Mouse (Mus musculus) heart, postnatal 14 days (tissue): ENCODE data around the gene Orc6. TPM values are rescaled to one million over a fixed set of nuclear protein-coding genes. Genes with fewer than 3 reads are reported as not detected.
A peak's percentile ranks its signal among the peaks of the same experiment; 100 is the strongest.

Experiments
- DNase-seq, 2 experiments: peaks; one replicate each; pipeline ENCODE4 v3.0.0; 2021 to 2022
- intact Hi-C: fragments of 180-260 bp; cut with DNase I; formaldehyde crosslinking; loops from one replicate; pipeline ENCODE4 v1.15.1; 2025
- long read RNA-seq, 2 experiments: library from polyadenylated mRNA; stranded (forward); transcript quantifications; one replicate each; pipeline ENCODE4 v2.0.0; 2021
- total RNA-seq, 2 experiments: library from RNA; stranded (reverse); gene quantifications; 2 replicates each; pipeline ENCODE4 v1.2.3; 2021

Gene Orc6
- 10 to 100 TPM in 1 of 2 experiments, 1 to 10 TPM in 1; 9.7 to 10.9 TPM for total RNA-seq
- long read RNA-seq, experiment 1, transcript Orc6-201 (7 exons, 1,287 nt): major isoform, 12 of 17 reads
- long read RNA-seq, experiment 1, partial matches to known transcripts: 0 of 17 reads
- long read RNA-seq, experiment 1, other reads (novel, unspliced or antisense): 3 of 17 reads
- long read RNA-seq, experiment 2, transcript Orc6-201 (7 exons, 1,287 nt): major isoform, 8 of 12 reads
- long read RNA-seq, experiment 2, partial matches to known transcripts: 0 of 12 reads
- long read RNA-seq, experiment 2, other reads (novel, unspliced or antisense): 1 of 12 reads

DNA sequence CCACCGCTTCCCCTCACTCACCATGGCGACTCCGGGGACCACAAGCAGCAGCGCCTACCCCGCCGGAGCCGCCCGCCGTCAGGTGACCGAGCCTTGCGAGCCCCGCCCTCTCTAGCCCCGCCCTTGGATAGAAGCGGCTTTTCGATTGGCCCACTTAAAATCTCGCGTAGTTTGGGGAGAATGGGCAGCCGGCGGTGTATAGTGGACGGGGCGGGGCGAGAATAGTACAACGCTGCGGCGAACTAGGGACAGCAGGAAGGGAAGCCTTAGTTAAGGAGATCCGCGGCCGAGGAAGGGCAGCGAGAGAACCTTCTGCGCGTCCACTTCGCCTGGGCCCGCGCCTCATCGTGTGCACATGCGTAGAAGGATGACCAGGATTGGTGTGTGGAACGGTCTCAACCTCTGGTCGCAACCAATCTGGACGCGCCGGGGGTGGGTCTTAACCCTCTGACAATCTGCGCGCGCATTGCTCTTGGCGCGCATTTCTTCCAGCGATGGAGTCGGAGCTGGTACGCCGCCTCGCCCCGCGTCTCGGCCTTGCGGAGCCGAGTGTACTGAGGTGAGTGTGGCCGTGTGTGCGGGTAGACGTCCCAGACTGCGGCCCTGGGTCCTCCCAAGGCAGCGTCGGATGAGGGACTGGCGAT lies at the start of gene Orc6, which contains the start of gene Vps35:
TSS of gene Orc6 (plus strand) at position 199 of the 644 bp plus-strand sequence.
TSS of gene Vps35 (minus strand) at position 369 of the 644 bp plus-strand sequence.
- intact Hi-C loops: loop anchor here (10.0 kb wide), 1 partner anchor 245 kb away; no protein-coding TSS in a partner anchor
- DNase-seq: peak; percentile 96

DNA sequence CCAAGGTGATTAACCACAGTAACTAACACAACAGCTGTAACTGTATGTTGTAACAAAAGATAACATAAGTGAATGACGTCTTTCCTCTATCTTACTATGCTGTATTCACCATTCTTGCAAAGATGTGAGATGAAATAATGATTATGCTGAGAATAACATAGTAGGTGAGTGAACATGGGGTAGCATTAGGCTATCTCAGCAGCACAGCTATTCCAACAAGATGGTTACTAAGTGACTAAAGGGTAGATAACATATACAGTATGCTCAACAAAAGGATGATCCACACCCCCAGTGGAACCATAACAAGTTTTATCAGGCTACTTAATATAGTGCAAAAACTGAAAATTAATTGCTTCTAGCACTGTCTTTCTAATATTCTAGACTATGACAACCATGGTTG lies 12.6 kb upstream of the Orc6 start:
- no peak for DNase-seq
- intact Hi-C loops: loop anchor here (5.0 kb wide), 1 partner anchor 210 kb away; no protein-coding TSS in a partner anchor

DNA sequence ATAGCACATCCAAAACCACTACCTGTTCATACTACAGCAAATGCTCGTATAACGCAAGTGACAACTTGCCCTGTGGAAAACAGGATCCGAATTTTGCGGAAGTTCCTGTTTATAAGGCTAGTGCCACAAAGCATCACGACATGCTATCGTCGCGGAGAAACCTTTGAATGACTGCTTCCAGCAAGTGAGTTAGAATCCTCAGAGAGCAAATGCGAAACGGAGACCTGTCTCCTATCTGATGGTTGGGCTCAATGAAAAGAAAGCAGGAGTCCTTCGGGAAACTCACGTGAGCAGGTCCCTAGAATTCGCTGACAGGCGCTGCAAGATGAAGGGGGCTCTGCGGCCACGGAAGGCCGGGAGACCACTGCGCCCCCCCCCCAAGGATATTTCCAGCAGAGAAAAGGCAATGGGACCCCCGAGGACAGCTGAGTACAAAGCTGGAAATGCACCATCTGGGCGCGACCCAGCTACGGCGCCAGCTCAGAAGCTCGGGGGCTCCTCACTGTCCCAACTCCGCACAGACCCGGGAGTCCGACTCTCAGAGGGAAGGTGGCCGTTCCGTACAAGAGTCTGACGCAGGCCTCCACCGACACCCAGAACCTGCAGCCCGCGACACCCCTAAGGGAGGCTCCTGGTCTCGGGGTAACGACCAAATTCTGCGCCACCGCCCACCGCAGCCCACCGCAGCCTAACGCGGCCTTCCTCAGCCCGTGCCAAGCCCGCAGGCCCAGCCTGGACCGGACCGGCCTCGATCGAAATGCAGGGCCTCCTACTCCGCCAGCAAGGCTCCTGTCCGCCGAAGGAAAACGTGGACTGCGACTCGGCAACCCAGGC lies 615 bp upstream of the Orc6 start:
- intact Hi-C loops: no loop called here
- DNase-seq: no peak

DNA sequence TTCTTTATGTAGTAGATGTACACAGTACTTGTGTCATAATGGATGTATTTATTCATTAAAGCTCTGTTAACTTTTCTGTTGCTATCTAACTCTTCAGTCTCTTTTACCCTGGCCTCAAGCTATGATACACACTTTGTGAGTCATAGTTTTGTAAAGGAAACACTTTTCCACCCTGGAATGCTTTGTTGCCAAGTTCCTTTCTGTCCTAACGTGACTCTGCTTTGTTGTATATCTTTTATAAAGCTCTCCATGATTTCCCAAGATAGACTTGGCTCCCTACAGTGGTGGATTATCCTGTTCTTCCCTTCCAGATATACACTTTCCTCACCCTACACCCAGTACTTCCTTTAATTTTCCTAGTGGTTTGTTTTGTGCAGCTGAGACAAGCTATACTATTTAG lies 2.5 kb downstream of the Orc6 start:
- intact Hi-C loops: loop anchor here (10.0 kb wide), 1 partner anchor 243 kb away; no protein-coding TSS in a partner anchor
- no peak for DNase-seq

DNA sequence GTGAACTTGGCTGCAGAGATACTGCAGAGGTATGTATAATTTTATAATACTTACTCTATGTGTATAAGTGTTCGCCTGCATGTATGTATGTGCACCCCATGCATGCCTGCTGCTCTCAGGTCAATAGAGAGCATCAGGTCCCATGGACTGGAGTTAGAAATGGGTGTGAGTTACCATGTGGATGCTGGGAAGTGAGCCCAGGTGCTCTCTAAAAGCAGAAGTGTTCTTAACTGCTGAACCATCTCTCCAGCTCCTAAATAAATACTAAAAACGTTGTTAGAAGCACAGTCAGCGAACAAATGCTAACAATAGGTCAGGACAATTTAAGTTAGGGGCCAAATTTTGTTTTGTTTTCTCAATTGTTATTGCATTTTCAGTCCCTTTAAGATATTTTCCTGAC lies 3.5 kb downstream of the Orc6 start:
- DNase-seq: no peak
- intact Hi-C loops: loop anchor here (10.0 kb wide), 1 partner anchor 242 kb away; no protein-coding TSS in a partner anchor

DNA sequence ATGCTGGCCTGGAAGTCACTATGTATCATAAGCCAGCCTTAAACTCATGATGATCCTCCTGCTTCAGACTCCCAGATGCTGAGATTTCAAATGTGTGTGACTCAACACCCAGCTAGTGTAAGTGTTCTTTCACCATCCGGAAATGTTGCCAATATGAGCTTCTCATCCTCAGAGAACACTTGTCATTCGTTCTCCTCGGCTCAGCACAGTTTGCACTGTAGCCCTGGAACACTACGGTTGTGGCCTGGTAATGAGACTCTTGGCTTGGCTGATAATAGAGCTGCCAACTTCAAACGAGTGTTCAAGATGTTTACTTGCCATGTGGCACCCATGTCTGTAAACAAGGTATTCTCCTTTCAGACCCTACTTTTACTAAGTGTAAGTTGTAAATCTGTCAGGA lies 4.1 kb downstream of the Orc6 start:
- intact Hi-C loops: loop anchor here (10.0 kb wide), 1 partner anchor 241 kb away; no protein-coding TSS in a partner anchor
- no peak for DNase-seq

DNA sequence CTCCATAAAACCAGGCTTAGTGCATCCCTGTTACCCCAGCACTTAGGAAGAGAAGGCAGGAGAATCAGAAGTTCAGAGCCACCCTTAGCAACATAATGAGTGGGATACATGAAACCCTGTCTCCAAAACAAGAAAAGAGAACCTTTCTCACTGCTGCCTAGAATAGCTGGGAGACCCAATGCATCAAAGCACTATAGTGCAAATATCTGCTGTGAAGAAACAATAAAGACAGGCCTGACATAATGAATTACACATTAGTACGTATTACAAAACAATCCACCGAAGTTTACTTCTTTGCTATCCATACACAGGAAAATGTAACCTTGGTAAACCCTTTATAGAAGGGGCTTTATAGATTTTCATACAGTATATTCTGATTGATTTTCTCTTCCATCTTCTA lies 9.1 kb downstream of the Orc6 start:
- no peak for DNase-seq
- intact Hi-C loops: loop anchor here (10.0 kb wide), 1 partner anchor 236 kb away; no protein-coding TSS in a partner anchor

DNA sequence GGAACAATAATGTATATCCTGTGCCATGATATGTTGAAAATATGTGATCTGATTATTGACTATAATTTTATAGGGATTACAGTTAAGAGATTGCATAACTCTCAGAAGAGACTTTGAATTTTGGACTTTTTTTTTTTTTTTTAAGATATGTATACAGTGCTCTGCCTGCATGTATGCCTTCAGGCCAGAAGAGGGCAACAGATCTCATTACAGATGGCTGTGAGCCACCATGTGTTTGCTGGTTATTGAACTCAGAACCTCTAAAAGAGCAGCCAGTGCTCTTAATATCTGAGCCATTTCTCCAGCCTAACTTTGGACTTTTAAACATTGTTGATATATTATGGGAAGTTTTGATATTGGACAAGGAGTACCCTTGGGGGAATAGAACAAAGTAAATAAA lies 12.3 kb downstream of the Orc6 start:
- intact Hi-C loops: loop anchor here (1.0 kb wide), 1 partner anchor 86 kb away; no protein-coding TSS in a partner anchor
- peak in 1 of 2 experiments; percentile 29 for DNase-seq

DNA sequence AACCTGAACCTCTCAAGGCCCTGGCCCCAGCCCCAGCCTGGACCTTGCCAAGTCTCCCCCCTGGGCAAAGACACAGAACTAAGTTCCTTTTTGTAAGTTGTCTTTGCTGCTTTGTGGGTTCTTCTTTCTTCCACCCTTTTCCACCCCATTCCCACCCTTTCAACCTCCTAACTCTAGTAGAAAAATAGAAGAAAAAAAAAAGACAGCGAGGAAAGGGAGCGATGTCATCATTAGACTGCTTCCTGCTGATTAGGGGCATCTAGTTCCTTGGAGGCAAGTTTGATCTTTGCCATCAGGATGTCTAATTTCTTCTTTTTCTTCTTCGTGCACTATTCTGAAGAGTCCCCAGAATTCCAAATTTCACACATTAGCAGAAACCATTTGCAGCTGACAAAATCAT lies 13.6 kb downstream of the Orc6 start:
- intact Hi-C loops: no loop called here
- no peak for DNase-seq

DNA sequence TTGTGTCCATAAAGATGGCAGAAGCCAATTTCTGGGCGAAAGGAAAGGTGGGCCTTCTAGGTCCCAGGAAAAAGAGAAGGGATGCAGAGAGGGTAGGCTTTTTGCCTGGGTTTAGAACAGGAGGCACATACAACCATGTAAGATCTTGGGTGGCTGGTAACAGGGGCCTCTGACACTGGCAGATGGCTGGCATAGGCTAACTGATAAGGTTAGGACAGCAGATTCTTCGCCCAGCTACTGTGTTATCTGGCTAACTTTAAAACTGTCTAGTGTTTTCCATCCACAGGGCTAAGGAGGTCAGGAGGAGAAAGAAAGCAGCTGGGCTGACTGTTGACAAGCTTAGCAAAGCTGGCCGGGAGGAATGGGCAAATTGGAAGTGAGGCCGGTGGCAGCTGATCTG lies 19.1 kb downstream of the Orc6 start:
- intact Hi-C loops: no loop called here
- DNase-seq: no peak

DNA sequence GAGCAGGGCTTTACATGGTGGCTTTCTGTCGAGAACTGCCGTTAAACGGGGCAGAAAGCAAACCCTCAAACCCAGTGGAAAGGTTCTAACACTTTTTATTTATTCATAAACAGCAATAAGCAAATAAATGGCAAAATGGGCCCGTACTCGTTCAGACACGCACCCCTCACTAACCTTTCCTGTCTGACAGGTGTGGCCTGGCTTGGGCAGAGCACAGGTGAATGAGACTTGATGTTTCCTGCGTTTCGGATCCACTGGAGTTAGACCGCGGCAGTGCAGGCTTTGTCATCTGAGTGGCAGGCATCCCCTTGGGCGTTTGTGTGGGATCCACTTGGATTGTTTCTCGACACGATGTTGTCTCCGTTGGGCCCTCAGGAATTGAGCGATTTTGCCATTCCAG lies 22.5 kb downstream of the Orc6 start:
- no peak for DNase-seq
- intact Hi-C loops: no loop called here

DNA sequence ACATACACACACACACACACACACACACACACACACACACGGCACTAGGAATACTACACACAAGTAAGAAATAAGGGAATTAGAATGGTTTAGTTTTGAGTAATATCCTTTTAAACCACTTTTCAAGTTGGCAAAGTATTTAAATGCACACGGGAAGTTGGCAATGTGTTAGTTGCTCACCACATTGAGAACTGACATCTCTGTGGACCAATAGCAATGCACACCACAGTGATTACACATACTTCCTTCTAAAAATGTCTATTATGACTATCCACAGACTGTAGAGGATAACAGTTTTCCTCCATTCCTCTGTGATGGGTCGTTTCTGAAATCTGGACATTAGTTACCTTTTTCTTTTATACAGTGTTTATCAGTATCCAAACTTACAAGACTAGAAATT lies 23.7 kb downstream of the Orc6 start:
- intact Hi-C loops: no loop called here
- no peak for DNase-seq

DNA sequence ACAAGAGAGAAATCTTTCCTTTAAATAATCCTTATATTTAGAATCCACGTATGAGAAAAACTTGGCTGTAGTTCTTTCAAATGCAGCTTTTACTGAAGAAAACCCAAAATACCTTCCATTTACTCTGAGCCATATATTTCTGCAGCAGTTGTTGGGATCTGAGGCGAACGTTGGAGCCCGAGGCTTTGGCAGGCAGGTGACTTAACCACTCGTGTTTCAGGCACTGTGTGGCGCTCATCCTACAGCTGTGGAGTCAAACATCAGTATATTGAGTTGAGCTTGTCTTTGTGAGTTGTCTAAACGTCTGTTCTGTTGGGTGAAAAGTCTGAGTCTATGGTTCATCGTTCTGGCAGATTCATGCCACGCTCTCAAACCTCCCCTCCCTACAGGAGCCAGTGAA lies 27.6 kb downstream of the Orc6 start:
- intact Hi-C loops: no loop called here
- DNase-seq: no peak

DNA sequence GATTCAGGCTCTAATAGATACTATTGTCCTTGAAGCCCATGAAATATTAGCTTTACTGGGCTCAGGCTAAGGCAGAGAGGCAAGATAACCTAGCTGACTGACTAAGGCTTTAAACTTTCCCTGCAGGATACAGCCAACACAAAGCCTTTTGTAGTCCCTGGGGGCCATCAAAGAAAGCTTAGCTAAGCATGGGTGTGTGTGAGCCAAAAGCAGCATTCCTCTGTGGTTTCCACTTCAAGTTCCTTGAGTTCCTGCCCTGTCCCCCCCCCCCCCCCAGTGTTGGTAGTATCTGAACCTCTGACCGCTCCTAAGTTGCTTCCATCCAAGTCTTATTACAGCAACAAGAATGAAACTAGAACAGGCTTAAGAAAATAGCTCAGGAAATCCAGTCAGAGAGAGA lies 30.1 kb downstream of the Orc6 start:
- intact Hi-C loops: no loop called here
- DNase-seq: peak in 1 of 2 experiments; percentile 22

DNA sequence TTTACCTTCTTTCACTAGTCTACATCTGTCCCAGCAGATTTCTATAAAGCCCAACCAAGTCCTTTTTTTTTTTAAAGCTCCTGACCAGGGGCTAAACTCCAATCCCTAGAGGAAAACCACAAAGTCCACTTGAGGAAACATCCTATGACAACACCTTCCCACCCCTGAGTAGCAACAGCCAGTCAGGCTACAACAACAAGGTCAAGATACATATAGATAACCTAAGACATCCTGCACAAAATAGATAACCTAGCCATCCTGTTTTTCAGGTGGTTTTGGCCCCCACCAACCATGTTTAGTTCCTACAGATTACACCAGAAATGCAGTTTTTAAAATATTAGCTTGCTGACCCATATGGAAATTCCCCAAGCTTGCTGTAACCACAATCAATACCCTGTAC lies 35.7 kb downstream of the Orc6 start:
- intact Hi-C loops: no loop called here
- no peak for DNase-seq

DNA sequence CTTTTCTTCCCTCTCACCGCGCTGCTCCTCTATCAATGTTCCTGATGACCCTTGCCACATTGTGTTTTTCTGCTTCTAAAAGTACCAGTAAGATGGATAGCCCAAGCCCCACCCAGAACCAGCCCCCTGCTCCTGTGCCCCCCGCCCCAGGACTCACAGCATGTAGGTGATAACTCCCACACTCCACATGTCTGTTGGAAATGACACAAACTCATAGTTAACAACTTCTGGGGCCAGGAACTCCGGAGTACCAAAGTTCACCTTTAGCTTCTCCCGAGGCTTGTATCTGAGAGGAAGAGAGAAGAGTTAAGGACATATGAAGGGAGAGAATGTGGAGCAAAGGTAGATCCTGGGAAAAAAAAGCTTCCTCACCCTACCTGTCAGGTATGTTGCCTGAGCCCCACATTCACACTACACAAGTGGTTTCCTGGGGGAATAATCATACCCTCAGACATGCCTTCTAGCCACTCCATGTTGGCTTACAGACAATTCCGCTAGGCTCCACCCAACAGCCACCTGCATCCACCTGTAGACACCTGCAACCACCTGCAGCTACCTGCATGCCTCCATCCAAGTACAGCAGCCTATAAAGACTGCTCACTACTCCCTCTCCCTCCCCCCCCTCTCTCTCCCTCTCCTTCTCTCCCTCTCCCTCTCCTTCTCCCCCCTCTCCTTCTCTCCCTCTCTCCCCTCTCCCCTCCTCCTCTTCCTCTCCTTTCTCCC lies 36.9 kb downstream of the Orc6 start:
- DNase-seq: no peak
- intact Hi-C loops: no loop called here

DNA sequence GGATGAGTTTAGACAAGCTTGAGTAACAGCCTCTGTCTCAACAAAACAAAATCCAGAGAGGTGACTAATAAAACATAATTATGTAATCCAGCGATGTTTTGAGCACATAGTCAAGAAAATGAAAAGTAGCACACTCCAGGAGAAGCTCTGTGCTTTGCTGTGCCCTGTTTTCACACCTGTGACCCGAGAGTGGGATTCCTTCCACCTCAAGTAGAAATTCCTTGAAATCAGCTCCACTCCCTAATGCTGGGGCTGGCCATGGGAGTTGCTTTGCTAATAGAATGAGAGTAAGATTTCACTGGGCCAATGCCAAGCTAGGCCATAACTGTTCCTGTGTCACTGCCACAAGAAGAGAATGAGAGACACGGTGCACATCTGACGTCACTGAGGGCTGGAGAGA lies 38.2 kb downstream of the Orc6 start:
- DNase-seq: no peak
- intact Hi-C loops: no loop called here

DNA sequence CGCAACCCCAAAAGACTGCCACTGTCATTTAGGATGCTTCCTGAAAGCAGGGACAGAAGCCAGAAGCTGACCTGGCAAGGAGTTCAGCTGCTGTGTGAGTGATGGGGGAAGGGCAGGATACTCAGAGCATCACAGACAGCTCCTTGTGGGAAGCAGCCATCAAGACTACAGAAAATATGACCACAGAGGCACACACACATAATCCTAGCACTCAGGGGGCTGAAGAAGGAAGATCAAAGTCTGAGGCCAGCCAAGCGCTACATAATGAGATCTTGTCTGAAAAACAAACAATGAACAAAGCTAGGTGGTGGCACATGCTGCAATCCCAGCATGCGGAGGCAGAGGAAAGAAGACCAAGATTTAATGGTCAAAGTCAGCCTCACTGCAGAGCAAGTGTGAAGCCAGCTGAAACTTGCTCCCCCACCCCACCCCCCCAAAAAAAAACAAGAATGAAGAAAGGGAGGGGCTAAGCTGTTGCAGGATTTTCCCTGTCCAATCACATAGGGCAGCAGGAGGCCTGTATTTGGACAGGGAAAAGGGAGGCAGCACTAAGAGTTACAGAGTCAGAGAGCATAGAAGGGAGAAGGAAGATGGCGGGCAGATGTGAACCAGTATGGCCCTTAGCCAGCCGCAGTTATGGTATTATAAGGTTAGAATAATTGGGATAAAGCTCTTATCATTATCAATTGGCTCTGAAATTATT lies 40.6 kb downstream of the Orc6 start:
- intact Hi-C loops: no loop called here
- DNase-seq: no peak

DNA sequence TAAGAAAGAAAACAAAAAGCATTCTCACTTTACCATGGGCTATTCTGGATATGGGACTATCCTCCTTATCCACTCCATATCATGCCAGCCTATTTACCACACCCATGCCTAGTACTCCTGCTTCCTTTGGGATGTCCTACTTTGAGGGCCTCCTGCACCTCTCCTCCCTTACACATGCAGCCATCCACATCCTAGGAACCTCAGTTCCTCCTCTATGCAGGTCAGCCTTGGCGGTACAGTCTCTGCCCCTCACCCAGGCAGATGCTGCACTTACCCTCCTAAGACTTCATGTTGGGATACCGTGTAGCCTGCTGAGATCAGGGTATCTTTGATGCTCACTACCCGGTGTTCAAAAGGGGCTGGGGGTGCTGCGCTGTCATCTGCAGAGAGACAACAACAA lies 53.9 kb downstream of the Orc6 start:
- DNase-seq: no peak
- intact Hi-C loops: no loop called here
